Mouse (Mus musculus) cerebellum, adult 2 months (tissue): ENCODE data around the gene Fgfr2. TPM values are rescaled to one million over a fixed set of nuclear protein-coding genes. Genes with fewer than 3 reads are reported as not detected.
"Not testable (repeated sequence)": the region's sequence is repeated elsewhere in the genome, so short reads cannot be mapped to it uniquely, and the experiment has no call there.

Source experiments
- DNase-seq, 2 experiments: peaks; one replicate each; pipeline ENCODE4 v3.0.0; 2021
- H3K27ac ChIP-seq: fragments of 200-500 bp; 2 replicates; pipeline ENCODE4 v1.5.1; 2012; ENCODE audit warnings: low read length, control low read depth, inconsistent platforms; ENCODE audit not compliant: insufficient read depth
- H3K27me3 ChIP-seq: fragments of 200-500 bp; 2 replicates; pipeline ENCODE4 v1.6.1; 2012; ENCODE audit warnings: inconsistent platforms, mild to moderate bottlenecking, low read length, moderate library complexity; ENCODE audit not compliant: control insufficient read depth, insufficient read depth
- H3K4me1 ChIP-seq: fragments of 200-500 bp; 2 replicates; pipeline ENCODE4 v1.6.1; 2011; ENCODE audit warnings: low read length; ENCODE audit not compliant: control insufficient read depth, insufficient read depth
- H3K4me3 ChIP-seq: fragments of 200-500 bp; replicated peaks from 2 replicates; pipeline ENCODE3; 2011; ENCODE audit warnings: mild to moderate bottlenecking, low read depth, low read length, control low read depth; ENCODE audit not compliant: insufficient read depth
- CTCF ChIP-seq: fragments of 200-500 bp; IDR thresholded peaks from 2 replicates; pipeline ENCODE4 v1.5.1; 2011; ENCODE audit warnings: low read depth, mild to moderate bottlenecking, control low read depth, low read length, moderate library complexity, borderline replicate concordance; ENCODE audit not compliant: insufficient read depth
- POLR2A ChIP-seq: fragments of 200-500 bp; IDR thresholded peaks from 2 replicates; pipeline ENCODE4 v1.6.1; 2011; ENCODE audit warnings: low read length, control low read depth, borderline replicate concordance; ENCODE audit not compliant: insufficient read depth
- WGBS: fragments of 180-500 bp; shearing (Covaris S2); methylation state at CpG from one replicate; pipeline ENCODE4 v1.1.7; 2018; 5-methylcytosine and 5-hydroxymethylcytosine counted together
- polyA plus RNA-seq: library from polyadenylated mRNA; depleted of rRNA; stranded (reverse); fragments of >200 nt; gene quantifications from 2 replicates; pipeline ENCODE4 v1.2.3, GENCODE M21; 2012

The Fgfr2 gene
- polyA plus RNA-seq, 1 experiment = 95.3 TPM

DNA sequence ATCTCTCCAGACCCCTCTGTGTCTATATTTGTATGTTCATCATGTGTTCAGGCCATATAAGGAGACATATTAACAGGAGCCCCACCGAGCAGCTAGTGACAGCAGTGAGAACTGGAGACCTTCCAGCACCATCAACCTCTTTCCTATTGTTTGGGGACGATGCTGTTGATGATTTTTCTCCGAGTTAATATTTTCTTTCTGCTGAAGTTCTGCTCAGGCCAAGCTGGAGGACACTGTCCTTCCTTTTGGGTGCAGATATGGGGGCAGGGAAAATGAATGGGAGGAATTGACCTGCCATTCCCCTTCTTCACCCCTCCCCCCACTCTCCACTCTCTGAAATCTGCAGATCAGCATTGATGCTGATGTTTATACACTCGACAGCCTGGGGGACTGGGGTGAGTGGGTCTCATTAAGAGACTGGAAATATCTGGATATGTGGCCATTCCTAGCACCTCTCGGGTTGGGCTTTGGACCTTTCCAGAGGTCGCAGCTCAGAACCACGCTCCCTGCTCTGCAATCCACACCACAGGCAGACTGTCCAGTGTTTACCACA, 2454.3 kb downstream of the Fgfr2 start:
- 50% methylated on average over 7 of the region's 7 CpGs for WGBS
- no peak for DNase-seq

DNA sequence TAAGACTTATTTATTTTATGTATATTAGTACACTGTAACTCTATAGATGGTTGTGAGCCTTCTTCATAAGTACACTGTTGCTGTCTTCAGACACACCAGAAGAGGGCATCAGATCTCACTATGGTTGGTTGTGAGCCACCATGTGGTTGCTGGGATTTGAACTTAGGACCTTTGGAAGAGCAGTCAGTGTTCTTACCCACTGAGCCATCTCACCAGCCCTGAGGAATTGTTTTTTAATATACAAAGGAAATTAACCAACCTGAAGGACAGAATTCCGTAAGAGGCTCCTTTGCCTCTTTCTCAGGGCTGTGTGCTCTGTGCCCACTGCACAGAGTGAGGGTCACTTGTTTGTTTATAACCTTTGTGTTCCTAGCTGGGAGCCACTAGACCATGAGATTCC, 2455.1 kb downstream of the Fgfr2 start:
- 100% methylated on average over 1 of the region's 1 CpGs for WGBS

More for the DNA sequence above, 2454.3 kb downstream of the Fgfr2 start:
- Histone ChIP-seq H3K27ac (no peak overlapping the region), H3K4me1 (peaks cover 12% of the 10 kb centered on the region; the same call in 1 of the 2 replicates), H3K27me3 (no peaks in the 10 kb centered on the region), H3K4me3 (no peak overlapping the region)
- no peak for TF ChIP-seq POLR2A
- no peak for TF ChIP-seq CTCF

DNA sequence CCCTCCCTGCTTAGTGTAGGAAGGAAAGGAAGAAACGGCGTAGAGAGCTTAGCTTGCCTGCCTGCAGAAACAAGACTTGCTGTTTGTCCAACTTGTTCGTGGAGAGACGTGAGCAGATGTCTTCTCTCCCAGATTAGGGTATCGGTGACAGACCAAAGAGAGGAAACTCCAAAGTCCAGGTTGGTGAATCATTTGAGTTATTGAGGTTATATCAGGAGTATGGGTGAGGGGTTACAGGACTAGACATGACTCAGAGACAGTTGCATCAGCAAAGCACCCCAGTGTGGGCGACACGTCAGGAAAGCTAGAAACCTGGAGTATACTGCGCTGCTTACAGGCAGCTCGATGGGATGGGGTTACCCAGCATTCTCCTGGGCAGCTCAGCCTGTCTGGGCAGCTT, 2457.8 kb downstream of the Fgfr2 start:
- Histone ChIP-seq H3K4me3 (no peak overlapping the region), H3K27me3 (no peaks in the 10 kb centered on the region), H3K27ac (no peak overlapping the region), H3K4me1 (peaks cover 12% of the 10 kb centered on the region; the same call in 1 of the 2 replicates)
- no peak for TF ChIP-seq CTCF
- WGBS = 98% methylated on average over 9 of the region's 9 CpGs
- DNase-seq = no peak

More for the DNA sequence above, 2455.1 kb downstream of the Fgfr2 start:
- H3K4me1 ChIP-seq = peaks cover 12% of the 10 kb centered on the region; the same call in 1 of the 2 replicates
- H3K4me3 ChIP-seq, H3K27ac ChIP-seq, H3K27me3 ChIP-seq, DNase-seq: not testable (repeated sequence)

DNA sequence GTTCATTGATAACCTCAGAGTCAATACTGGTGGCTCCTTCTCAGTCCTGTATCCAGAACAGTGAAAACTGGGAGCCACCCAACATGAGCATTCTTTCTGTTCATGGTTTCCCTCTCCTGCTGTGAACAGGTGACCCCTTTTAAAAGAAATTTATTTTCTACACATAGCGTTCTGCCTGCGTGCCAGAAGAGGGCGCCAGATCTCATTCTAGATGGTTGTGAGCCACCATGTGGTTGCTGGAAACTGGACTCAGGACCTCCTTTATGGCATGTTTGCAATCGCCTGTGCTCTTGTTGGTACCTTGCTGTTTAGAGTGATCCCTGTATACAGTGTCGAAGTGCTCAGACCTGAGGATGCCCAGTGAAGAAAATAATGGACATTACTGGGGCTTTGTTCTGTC, 2458.5 kb downstream of the Fgfr2 start:
- 90% methylated on average over 5 of the region's 5 CpGs for WGBS
- Histone ChIP-seq H3K27me3 (no peaks in the 10 kb centered on the region), H3K4me3 (no peak overlapping the region), H3K4me1 (peaks cover 11% of the 10 kb centered on the region; the same call in 1 of the 2 replicates), H3K27ac (no peak overlapping the region)
- no peak for TF ChIP-seq POLR2A
- TF ChIP-seq CTCF = no peak
- no peak for DNase-seq

DNA sequence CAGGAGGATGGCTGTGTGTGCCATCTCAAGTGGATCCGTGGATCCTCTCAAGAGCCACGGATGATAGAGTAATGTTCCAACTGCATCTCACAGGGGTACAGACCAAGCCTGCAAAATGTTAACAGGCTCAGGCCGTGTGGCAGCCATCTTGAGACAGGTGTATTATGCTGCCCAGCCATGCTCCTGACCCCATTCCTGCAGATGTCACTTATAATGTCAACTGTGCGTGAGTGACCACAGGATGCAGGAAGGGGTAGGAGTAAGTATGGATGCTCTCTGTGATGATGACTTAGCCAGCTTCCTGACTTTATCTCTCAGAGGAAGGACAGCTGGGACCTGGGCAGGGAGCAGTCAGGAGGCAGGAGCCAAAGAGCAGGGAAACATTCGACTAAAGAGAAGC, 2459.1 kb downstream of the Fgfr2 start:
- Histone ChIP-seq H3K4me1 (peaks cover 6% of the 10 kb centered on the region; the same call in 1 of the 2 replicates), H3K4me3 (no peak overlapping the region)

DNA sequence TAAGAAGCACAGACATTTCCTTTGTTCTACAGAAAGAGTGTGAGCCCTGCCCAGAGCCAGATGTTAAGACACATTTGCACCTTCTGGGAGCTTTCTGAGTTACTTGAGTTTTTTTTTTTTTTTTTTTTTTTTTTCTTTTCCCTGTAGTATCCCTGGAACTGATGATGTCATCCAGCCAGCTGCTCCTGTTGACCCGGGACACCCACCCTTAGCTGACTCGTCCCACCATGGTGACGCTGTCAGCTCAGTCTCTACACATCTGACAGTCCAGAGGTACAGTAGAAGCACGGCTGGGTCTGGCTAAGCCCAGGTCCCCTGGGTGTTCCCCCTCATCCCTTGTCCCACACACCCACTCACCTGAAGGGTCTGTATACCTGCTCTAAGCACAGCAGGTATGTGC, 2460.3 kb downstream of the Fgfr2 start:
- no peak overlapping the region for H3K27ac ChIP-seq
- DNase-seq = no peak
- no peak overlapping the region for H3K4me3 ChIP-seq
- TF ChIP-seq CTCF (no peak), POLR2A (no peak)
- H3K4me1 ChIP-seq = no peaks in the 10 kb centered on the region
- no peaks in the 10 kb centered on the region for H3K27me3 ChIP-seq
- 70% methylated on average over 4 of the region's 4 CpGs for WGBS

More for the DNA sequence above, 2459.1 kb downstream of the Fgfr2 start:
- DNase-seq = no peak
- no peaks in the 10 kb centered on the region for H3K27me3 ChIP-seq
- no peak overlapping the region for H3K27ac ChIP-seq
- 92% methylated on average over 5 of the region's 5 CpGs for WGBS
- no peak for TF ChIP-seq POLR2A
- no peak for TF ChIP-seq CTCF

DNA sequence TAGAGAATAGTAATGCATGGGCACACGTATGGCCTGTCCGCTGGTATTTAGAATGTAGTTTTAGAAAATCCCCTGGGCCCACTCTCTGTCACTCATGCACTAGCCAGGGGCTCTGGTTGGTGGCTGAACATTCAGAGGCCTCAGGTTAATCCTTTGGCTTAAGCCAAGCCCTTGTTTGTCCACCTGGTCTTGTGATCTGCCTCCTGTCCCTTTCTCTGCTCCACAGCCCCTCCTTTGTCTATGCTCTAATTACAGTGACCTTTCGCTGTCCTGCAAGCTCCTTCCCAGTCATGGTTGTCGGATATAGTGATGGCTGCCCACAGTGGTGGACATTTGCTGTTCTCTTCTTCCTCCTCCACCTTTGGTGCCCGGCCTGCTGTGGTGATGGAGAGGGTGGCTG, 2460.9 kb downstream of the Fgfr2 start:
- TF ChIP-seq POLR2A (no peak), CTCF (no peak)
- H3K4me3 ChIP-seq = no peak overlapping the region
- DNase-seq = no peak
- H3K27ac ChIP-seq = no peak overlapping the region
- no peaks in the 10 kb centered on the region for H3K4me1 ChIP-seq
- H3K27me3 ChIP-seq = no peaks in the 10 kb centered on the region
- 76% methylated on average over 5 of the region's 5 CpGs for WGBS

DNA sequence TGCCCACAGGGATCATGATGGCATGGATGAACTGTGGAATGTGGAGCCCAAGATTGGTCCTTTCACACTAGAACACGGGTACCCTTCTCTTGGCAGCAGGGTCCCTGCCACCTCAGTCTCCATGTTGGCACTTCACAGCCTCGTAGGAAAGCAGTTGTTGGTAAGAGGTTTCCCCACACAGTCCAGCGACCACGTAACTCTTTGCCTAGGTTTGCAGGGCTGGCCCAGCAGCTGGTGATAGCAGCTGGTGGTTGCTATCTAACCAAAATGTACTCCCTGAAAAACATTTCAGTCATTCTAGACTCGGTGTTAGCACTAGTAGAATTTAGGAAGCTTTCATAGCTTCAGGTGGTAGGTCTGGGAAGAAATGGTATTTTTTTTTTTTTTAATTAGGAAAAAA, 2464.0 kb downstream of the Fgfr2 start:
- WGBS = 74% methylated on average over 5 of the region's 5 CpGs
- H3K27ac ChIP-seq = no peak overlapping the region
- TF ChIP-seq CTCF = no peak
- TF ChIP-seq POLR2A = no peak
- no peak overlapping the region for H3K4me3 ChIP-seq
- H3K4me1 ChIP-seq = no peaks in the 10 kb centered on the region
- no peak for DNase-seq
- no peaks in the 10 kb centered on the region for H3K27me3 ChIP-seq
